Mouse (Mus musculus) urinary bladder, postnatal 25 days (tissue): ENCODE measurements around the gene Fam173a.
A peak's percentile ranks its signal among the peaks of the same experiment; 100 is the strongest.
"Not testable (repeated sequence)": the region's sequence is repeated elsewhere in the genome, so short reads cannot be mapped to it uniquely, and the experiment has no call there.

ENCODE experiments used
- DNase-seq: peaks from one replicate; pipeline ENCODE4 v3.0.0; 2022; ENCODE audit warnings: low spot score

The Fam173a gene

DNA sequence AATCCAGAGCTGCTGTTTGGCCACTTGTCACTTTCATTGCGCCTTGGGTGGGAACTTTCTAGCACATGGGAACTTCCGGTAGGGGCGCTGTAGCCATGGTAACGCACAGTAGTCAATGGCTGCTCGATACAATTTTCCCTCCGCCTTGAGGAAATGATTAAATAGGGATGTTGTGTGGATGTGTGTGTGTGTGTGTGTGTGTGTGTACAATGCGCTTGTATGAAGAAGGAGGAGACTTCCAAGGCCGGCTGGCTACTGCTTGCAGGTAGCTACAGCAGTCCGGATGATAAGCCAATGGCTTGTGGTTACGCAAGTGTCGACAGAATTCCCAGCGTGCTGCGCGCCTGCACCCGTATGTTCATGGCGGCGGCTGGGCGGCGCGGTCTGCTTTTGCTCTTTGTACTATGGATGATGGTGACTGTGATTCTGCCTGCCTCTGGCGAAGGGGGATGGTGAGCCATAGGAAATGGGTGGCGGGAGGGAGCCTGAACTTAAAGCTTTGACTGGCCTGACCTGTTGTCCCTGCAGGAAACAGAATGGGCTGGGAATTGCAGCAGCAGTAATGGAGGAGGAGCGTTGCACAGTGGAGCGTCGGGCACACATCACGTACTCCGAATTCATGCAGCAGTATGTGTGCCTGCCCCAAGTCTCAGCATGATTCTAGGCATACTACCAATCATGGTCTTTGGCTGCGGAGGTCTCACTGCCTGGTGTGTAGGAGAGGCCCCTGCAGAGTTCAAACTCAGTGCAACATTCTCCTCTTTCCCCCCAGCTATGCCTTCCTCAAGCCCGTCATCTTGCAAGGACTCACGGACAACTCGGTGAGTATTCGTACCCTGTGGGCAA is 36.2 kb upstream of the Fam173a start, which contains the start of gene Jmjd8:
Jmjd8 (plus strand) TSS at position 156 of the 846 bp plus-strand sequence.
- DNase-seq = peak; percentile 64

DNA sequence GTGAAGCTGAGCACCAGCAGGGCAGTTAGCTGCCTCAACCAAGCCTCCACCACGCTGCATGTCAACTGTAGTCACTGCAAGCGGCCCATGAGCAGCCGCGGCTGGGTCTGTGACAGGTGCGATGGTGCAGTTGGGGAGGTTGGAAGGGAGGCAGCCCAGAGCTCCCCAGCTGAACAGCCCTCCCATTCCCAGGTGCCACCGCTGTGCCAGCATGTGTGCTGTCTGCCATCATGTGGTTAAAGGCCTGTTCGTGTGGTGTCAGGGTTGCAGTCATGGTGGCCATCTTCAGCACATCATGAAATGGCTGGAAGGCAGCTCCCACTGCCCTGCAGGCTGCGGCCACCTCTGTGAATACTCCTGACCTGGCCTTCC is 35.5 kb upstream of the Fam173a start:
- DNase-seq = no peak

DNA sequence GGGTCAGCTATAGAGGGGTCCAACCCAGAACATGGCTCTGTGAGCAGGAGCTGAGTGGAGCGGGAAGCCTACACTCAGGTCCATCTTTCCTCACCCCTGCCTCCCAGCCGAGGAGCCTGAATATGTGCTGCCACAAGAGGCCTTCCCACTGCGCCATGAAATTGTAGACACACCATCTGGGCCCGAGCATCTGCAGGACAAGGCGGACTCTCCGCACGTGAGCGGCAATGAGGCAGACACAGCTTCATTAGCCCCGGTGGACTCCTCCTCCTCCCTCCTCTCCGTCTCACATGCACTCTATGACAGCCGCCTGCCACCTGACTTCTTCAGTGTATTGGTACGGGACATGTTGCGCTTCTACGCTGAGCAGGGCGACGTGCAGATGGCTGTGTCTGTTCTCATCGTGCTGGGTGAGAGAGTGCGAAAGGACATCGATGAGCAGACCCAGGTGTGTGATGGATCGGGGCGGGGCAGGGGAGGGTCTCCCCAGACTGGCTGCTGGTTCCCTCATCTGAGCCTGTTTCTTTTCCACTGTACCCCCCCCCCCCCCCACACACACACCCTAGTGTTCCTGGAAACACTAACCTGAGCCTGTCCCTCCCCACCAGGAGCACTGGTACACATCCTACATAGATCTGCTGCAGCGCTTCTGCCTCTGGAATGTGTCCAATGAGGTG is 35.0 kb upstream of the Fam173a start:
- DNase-seq = no peak

DNA sequence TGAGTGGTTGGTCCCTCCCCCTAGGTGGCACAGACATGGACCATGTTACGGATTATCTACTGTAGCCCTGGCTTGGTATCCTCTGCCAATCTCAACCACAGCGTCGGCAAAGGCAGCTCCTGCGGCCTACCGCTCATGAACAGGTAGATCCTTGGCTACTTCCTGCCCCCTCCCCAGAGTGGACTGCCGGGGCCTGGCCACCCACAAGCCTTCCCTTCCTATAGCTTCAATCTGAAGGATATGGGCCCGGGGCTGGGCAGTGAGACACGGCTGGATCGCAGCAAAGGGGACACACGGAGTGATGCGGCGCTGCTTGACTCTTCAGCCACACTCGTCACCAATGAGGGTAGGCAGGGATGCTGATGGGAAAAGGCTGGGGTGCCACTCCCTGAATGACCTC is 34.3 kb upstream of the Fam173a start:
- no peak for DNase-seq

DNA sequence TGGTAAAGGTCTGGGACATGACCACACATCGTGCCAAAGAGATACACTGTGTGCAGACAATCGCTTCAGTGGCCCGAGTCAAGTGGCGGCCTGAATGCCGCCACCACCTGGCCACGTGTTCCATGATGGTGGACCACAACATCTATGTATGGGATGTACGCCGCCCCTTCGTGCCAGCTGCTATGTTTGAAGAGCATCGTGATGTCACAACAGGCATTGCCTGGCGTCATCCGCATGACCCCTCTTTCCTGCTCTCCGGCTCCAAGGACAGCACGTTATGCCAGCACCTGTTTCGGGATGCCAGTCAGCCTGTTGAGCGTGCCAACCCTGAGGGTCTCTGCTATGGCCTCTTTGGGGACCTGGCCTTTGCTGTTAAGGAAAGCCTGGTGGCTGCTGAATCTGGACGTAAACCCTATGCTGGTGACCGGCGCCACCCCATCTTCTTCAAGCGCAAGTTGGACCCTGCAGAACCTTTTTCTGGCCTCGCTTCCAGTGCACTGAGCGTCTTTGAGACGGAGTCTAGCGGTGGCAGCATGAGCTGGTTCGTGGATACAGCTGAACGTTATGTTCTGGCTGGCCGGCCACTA is 33.4 kb upstream of the Fam173a start:
- no peak for DNase-seq

DNA sequence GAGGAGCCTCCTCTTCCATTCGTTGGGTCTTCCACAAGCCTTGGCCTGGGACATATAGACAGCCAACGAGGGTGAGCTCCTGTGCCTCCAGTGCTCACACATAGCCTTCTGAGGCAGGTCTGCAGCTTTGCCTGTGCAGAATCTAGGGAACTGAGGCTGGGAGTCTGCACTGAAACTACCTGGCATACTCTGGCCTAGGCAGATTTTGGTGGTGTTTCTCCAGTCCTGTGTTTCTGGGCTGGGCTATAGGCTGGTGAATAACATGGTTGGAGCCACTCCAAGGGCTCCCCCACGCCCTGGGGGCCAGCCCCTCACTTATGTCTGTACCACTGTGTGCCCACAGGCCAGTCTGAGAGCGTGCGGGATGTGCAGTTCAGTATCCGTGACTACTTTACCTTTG is 32.6 kb upstream of the Fam173a start:
- DNase-seq = no peak

DNA sequence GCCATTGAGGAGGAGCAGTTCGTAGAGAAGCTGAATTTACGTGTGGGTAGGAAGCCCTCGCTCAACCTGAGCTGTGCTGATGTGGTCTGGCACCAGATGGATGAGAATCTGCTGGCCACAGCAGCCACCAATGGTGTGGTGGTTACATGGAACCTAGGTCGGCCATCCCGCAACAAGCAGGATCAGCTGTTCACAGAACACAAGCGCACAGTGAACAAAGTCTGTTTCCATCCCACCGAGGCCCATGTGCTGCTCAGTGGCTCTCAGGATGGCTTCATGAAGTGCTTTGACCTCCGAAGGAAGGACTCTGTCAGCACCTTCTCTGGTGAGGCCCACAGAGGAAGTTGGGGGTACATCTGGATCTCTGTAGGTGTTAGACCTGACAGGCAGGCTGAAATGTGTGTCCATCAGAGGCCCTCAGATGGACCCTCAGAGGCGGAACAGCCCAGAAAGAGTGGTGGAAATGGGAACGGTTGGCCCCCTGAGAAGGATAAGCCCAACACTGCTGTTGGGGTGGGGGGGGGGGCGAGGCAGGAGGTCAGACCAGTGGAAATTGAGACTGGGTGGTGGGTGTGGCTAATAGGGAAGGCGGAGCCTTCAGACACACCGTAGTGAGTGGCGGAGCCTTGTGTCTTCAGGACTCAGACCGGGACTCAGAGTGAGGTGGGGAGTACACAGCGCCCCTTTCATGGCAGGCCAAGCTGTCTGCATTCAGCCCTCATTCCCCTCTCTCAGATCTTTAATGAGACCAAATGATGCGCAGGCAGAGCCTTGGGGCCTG is 31.9 kb upstream of the Fam173a start:
- no peak for DNase-seq

DNA sequence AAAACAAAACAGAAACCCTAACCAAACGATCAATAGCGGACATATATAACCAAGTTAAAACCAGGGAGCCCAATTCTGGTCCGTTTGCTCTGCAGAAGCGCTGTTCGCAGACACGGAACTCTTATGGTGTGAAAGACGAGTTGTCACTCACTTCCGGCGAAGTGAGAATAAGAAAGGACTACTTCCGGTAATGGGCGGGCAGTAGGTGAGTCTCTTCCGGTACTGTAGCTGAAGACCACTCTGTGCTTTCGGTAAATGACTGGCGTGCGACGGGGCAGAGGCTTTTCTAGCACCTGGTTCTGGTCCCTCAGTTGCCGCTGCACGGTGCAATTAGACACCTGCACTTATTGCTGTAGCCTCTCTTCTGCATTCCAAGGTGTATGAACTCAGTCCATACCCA is 30.8 kb upstream of the Fam173a start, which contains the start of gene Wdr24:
Wdr24 (plus strand) TSS at position 176 of the 400 bp plus-strand sequence.
- peak; percentile 65 for DNase-seq

DNA sequence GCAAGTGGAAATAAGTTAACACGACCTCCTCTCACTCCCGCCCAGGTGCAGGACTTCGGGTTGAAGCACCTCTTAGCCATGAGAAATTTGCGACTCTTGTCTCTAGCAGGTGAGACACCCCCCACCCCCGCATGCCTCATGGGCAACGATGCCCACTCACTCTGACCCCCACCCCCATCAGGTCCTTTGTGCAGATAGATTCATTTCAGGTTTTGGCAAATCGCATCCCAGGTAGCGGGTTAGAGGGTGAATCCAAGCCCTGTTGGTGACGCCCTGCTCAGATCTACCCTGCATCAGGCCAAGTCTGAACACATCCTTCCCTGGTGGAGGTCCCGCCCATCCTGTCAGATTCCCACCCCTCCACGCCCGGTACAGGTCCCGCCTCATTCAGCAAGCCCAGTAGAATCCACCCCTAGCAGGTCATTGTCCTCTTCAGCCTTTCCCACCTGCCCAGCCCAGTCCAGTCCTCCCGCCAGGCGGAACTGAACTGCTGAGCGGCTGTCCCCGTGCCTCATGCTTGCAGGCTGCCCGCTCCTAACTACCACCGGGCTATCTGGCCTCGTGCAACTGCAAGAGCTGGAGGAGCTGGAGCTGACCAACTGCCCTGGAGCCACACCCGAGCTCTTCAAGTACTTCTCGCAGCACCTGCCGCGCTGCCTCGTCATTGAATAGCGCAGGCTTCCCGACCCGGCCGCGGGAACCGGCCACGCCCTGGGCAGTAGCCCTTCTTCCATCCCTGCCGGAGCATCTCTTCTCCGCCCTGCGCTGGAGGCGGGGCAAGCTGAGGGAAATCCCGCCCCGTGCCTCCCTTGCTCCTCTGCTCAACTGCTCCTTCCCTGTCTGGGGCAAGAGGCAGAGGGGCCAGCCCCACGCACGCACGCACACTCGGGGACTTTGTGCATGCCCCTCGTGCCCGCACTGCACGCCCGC is 26.4 kb upstream of the Fam173a start:
- no peak for DNase-seq

DNA sequence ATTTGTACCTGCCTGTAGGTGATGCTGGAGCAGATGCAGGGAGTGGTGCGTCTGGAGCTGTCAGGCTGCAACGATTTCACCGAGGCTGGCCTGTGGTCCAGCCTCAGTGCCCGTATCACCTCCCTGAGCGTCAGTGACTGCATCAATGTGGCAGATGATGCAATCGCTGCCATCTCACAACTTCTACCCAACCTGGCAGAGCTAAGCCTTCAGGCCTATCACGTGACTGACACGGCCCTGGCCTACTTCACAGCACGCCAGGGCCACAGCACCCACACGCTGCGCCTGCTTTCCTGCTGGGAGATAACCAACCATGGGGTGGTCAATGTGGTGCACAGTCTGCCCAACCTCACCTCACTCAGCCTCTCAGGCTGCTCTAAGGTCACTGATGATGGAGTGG is 25.0 kb upstream of the Fam173a start:
- DNase-seq = no peak

DNA sequence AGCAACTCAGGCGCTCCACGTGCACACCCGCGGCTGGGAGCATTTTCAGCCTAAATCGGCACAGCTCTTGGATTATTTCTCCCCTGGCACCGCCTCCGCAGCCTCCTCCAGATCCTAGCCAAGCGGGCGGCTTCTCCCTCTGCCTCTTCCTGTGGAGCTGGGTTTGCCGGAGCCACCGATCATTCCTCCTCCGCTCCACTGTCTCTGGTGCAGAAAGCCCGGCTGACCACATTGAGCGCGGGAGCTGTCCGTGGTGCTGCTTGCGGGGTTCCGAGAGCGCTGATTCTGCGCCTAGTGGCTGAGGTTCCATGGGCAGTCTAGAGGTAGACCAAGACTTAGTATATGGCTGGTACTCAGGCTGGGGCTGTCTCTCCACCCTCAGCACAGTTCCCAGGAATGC is 20.8 kb upstream of the Fam173a start:
- peak; percentile 88 for DNase-seq

DNA sequence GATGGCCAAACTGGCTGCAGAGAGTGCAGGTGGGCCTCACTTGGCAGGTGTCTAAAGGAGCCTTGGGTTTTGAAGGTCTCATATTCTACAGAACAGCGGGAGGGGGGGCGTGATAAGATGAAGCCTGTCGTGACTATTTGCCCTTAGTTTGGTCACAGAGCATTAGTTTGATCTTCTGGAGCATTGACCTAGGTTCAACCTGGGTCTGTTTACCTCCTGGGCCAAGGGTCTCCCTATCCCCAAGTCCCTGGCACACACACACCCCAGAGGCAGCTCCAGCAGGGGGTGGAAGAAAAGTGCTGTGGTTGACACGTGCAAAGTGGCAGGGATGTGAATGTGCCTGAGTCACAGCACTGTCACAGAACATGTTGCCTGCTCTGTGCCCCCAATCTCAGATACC is 18.2 kb upstream of the Fam173a start:
- DNase-seq = no peak

DNA sequence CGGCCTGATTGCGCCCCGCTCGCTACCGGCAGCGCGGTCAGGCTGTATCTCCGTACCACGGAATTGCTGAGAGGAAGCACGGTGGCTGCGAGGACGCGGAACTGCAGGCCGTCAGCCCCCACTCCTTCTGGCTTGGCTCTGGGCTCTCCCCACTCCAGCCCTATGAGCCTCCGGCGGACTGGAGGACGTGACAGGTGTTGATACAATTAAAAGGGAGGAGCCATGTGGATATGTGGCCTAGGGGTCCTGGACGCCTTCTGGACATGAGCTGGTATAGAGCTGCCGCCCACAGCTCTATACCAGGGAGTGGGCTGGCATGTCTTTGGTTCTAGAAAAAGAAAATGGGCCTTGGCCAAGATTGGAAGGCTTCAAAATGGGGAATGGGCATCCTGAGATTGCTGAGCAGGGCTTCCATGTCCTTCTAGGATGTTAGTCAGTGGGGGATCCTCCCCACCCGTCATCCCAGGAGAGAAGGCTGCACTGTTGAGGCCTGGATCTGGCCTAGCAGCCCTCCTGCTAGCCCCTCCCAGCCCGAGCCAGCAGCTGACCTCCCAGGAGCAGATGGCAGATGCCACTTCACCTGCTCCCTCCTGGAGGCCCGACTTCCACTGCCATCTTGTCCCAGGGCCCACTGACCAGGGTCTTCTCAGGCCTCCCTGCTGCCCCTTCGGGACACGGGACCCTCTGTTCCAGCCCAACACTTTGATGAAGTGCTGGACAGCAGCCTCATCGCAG is 17.1 kb upstream of the Fam173a start:
- DNase-seq = no peak

DNA sequence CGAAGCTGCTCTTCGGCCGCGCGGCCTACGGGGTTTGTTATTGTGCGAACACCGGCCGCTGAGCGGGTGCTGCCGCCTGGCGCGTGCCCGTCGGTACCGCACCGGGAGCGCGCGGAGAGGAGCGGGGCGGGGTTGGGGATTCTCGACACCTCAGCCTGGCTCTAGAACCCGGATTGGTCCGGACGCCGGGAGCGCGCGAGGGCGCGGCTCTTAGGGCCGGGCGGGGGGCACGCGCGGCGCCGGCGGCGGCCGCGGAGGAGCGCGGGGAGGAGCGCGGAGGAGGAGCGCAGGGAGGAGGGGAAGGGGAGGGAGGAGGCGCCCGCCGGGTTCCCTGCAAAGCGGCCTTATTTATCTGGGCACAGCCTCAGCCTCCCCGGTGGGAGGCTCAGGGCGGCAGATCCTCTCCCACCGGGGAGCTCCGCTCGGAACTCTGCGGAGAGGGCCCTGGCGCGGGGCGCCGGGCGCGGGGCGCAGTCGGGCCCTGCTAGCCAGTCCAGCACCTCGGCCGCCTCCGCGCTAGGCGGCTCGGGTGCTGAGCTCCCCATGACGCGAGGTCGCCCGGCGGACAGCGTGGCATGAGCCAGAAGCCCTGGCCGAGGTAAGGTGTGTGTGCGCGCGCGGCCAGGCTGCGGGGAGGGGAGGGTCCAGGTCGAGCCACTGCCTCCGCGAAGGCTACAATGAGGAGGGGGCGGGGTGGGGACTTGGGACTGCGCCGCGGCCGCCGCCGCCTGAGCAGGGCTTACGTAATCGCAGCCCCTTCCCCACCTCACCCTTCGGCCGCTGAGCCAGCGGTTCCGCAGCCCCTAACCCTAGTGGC is 16.3 kb upstream of the Fam173a start, which contains the start of gene Fbxl16:
Fbxl16 (plus strand) TSS at position 297 of the 817 bp plus-strand sequence.
- no peak for DNase-seq

DNA sequence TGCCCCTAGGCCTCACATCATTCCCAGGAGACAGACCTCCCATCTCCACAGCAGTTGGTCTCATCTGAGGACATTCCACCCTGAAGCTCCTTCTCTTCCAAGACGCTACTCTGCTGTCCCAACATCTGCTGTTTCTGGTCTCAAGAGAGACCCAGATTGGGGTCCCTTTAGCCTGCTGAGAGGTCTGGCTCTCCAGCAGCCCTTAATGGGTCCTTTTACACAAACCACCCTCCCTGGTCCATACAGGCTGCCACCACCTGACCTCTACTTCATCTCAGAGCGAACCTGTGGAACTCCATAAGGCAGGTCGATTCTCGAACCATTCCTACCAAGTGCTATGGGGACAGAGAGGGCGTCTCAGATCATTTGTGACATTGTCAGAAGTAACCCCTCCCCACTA is 15.3 kb upstream of the Fam173a start:
- DNase-seq = no peak

DNA sequence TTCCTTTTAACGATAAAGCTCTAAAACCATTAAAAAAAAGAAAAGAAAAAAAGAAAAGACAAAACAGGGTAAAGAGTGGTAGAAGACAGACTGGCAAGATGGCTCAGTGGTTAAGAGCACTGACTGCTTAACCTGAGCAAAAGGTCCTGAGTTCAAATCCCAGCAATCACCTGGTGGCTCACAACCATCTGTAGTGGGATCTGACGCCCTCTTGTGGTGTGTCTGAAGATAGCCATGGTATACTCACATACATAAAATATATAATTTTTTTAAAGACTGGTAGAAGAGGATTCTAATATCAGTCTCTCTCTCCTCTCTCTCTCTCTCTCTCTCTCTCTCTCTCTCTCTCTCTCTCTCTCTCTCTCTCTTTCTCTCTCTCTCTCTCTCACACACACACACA is 14.8 kb upstream of the Fam173a start:
- DNase-seq = not testable (repeated sequence)

DNA sequence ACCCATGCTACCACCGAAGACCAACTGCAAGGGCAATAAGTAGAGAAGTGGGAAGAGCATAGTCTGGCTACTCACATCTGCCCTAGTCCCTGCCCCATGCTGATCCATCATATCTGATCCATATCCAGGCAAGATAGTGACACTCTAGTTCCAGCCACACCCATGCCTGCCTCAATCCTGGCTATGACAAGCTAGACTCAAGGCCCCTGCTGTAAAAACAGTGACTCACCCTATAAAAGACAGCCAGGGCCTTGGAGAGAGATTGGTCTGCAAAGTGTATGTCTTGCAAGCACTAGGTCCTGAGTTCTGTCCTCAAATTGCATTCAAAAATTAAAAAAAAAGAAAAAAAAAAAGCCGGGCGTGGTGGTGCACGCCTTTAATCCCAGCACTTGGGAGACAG is 13.8 kb upstream of the Fam173a start:
- DNase-seq = no peak

DNA sequence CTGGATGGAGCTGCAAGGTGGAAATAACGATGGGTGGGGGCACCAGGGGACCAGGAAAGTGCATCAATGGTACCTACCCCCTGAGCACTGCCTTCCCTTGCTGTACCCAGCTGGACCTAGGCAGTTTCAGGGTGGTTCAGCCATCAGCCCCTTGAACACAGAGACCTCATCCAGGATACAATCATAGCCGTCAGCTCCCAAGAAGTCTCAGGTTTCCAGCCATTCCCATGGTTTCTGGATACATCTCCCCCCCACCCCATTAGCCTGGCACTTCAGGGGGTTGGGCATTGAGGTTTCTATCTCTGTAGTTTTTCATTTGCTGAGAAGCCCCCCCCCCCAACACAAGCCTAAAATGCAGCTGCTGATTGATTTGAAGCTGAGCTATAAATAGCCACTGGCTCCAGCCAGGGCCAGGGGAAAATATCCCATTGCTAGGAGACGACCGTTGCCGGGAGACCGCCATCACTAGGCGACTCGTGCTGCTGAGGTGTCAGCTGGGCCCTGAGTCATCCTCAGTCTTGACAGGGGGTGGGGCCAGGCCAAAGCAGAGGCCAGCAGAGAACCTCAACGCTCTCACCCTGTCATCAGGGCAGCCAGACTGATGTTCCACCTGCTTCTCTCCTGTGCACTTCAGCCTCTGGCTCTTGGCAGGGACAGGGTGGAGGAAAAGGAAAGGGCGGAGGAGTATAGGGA is 10.3 kb upstream of the Fam173a start:
- no peak for DNase-seq

DNA sequence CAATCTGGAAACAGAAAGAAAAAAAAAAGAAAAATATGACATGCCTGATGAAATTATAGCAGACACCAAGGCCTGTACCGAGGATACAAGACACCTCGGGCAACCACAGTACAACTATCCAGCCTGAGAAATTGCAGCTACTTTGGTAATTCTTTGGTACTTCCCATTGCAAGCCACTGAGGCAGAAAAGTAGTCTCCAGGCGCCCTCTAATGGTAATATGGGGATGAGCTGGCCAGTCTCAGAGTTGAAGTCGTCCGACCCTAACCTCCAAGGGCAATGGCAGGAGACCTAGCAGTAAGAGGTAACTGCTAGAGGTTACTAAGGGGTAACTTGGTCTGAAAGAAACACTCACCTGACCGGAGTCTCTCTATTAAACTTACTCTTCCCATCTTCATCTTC is 8.3 kb upstream of the Fam173a start:
- no peak for DNase-seq
